Mouse (Mus musculus) ES-E14 (cell line): ENCODE results near the gene Megf9.

ENCODE experiments used
- HCFC1 ChIP-seq: IDR thresholded peaks from 2 replicates; pipeline ENCODE4 v1.6.1; 2012; ENCODE audit warnings: low read length, inconsistent platforms, borderline replicate concordance; ENCODE audit not compliant: insufficient read depth
- MAFK ChIP-seq: IDR thresholded peaks from 2 replicates; pipeline ENCODE4 v1.6.1; 2014; ENCODE audit warnings: mild to moderate bottlenecking, low read depth, low read length, inconsistent platforms; ENCODE audit not compliant: insufficient read depth
- ZNF384 ChIP-seq: IDR thresholded peaks from 2 replicates; pipeline ENCODE4 v1.6.1; 2012; ENCODE audit warnings: low read depth, low read length, inconsistent platforms

DNA sequence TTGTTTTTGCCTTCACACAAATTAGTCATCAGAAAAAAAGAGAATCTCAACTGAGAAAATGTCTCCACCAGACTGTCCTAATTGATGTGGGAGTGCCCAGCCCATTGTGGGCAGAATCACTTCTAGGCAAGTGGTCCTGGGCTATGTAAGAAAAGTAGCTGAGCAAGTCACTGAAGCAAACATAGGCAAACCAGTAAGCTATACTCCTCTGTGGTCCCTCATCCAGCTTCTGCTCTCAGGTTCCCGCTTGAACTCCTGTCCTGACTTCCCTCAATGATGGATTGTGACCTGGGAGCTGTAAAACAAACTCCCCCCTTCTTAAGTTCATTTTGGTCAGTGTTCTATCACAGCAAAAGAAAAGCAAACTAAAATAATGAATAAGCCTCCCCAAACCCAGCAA, 37.8 kb downstream of the Megf9 start:
- TF ChIP-seq ZNF384 (no peak), MAFK (no peak), HCFC1 (no peak)
